Mouse (Mus musculus): ENCODE data around the gene Gimap9. TPM values are rescaled to one million over a fixed set of nuclear protein-coding genes. Genes with fewer than 3 reads are reported as not detected.

Gimap9 gene
- 0.32 and 0.73 TPM in 2 replicates for polyA plus RNA-seq (2012)

DNA sequence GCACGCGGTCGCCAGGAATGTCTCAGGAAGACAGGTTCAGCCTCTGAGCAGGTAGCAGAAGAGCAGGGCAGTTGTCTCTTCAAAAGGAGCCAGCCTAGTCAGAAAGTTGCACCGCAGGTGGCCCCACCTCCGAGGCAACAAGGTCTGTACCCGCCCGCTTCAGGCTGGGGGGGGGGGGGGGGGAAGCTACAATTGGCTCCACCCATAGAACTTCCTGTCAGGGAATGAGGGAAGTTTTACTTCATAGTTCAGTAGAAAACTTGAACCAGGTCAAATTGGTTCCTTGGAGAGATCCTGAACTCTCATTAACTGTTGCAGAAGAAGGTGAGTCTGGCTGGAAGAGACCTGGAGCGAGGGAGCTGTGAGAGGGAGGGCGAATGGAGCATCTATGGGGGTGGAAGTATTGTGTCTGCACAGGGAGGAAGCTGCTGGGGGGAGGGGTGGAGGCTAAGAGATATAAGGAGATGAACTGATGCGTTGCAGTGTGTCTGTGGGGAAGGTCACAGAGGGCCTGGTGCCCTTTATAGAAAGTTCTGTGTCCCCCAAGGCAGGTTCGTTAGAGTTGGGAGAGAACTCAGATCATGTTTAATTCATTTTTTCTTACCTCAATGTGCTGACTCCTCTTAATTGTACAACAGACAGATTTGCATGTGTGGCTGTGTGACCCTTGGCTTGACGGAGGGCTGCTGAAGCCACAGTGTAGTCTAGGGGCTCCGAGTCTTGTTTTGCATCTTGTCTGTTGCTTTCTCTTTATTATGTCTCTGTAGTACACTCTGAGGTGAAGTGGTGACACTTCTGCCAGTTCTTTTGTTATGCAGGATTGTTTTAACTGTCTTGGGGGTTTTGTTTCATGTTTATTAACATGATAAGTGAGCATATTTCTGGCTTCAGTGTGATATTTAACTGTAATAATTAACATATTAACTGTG lies at the start of gene Gimap9:
Gene Gimap9 (plus strand): TSS at position 199 of the 929 bp plus-strand sequence.
- no peak for TF ChIP-seq GATA1 (IDR thresholded peaks at IDR 0.05; ENCODE audit: low read length)

DNA sequence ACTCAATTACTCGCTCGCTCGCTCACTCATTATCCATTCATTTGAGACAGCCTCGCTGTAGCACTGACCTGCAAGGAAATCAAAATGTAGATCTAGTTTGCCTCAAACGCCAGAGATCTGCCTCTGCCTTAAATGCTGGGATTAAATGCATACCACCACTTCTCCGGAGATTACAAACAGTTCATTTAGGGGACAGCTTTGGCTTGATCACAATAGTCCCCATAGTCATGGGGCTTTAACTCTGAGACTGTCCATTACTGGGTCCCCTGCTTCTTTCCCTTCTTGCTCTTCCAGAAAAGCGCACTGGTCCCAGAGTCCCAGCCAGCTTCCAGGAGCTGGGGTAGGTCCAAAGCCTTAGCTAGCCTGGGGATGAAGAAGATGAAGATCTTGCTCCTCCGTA lies 49.5 kb upstream of the Gimap9 start, which contains the start of gene AI854703:
Gene AI854703 (plus strand): TSS at position 301 of the 400 bp plus-strand sequence.
- no peak for TF ChIP-seq GATA1 (IDR thresholded peaks at IDR 0.05; ENCODE audit: low read length)

DNA sequence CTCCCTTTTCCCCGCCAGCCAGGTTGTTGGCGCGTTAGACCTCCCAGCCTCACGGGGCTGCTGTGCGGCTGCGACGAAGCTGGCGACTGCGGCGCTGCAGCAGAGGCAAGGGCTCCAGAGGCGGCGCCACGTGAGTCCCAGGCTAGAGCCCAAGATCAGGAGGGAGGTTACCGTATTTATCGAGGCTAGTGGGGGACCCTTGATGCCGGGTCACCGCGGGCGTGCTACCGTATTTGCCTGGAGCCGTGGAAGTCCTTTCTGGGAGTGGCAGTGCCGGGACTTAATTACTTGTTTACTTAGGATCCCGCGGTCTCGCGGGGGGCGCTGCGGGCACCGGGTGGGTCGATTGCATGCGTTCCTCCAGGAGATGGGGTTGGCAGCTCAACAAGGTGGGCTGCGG lies 48.9 kb upstream of the Gimap9 start:
- TF ChIP-seq GATA1 (IDR thresholded peaks at IDR 0.05; ENCODE audit: low read length) = no peak

DNA sequence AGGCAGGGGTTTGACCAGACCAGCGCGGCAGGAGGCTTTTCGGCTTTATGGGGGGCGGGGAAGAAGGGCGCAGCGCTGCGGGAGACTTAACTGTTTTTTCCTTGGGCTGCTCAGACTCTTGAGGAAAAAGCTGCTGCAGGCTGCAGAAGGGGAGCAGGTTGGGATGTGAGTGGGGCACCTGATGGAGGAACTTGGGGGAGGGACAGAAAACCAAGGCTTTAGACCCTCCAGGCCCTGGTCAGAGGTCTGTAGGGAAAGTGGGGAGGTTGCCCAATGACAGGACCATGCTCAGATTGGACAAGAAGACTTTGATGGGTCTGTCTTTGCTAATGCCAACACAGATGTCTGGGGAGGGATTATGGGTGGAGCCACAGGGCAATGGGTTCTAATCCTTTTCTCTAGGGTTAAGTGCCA lies 48.4 kb upstream of the Gimap9 start:
- no peak for TF ChIP-seq GATA1 (IDR thresholded peaks at IDR 0.05; ENCODE audit: low read length)

DNA sequence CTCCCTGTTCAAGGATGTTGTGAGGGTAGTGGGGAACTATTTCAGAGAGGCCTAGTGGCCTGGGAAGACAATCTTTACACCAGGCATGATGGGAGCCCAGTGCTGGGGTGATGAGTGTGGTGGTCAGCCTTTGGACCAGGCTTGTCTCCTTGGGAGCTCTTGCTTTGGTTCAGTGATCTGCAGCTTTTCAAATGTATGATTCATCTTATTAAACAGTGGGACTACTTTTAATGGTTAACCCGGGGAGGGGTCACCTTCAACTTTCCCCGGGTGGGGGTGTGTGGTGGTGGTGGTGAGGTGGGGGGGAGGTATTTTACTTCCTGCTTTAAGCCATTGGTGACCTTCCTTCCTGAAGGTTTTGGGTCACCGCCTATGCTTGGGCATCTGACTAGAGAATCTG lies 47.6 kb upstream of the Gimap9 start:
- no peak for TF ChIP-seq GATA1 (IDR thresholded peaks at IDR 0.05; ENCODE audit: low read length)

DNA sequence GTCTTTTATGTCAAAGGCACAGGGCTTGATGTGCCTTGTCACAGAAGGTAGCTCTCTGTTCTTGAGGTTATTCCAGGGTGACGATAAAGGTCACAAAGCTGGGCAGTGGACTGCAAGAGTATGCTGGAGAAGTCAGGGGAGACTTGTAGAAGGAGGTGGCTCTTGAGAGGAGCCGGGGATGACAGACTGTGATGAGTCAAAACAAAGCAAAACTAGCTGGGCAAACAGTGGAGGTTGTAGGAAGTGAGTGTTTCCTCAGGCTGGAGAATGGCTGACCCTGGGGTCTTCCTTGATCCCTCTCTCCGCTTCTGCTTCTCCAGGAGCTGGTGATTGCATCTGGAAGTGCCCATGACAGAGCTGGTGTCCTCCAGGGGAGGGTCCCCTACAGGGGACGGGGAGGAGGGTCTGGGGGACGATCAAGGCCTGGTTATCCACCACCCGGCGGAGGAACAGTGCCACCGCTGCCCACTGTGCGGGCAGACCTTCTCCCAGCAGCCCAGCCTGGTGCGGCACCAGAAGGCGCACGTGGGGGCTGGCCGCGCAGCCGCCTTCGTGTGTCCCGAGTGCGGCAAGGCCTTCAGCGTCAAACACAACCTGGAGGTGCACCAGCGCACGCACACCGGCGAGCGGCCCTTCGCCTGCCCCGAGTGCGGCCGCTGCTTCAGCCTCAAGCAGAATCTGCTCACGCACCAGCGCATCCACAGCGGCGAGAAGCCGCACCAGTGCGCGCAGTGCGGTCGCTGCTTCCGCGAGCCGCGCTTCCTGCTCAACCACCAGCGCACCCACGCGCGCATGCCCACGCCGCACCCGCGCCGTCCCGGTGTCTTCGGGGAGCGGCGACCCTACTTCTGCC lies 46.9 kb upstream of the Gimap9 start:
- no peak for TF ChIP-seq GATA1 (IDR thresholded peaks at IDR 0.05; ENCODE audit: low read length)

DNA sequence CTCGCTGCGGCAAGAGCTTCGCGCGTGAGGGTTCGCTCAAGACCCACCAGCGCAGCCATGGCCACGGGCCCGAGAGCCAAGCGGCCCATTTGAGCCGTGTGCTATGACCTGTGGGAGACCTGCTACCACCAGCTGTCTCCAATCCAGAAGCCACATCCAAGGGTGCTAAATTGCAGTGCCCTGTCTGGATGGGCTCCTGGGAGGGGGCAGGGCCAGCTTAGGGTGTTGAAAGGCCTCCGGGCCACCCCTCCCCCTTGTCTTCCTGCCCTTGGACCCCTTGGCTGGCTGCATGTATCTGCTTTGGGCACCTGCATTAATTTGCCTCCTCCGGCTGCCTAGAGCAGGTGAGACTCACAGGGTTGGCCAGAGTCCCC lies 46.3 kb upstream of the Gimap9 start:
- TF ChIP-seq GATA1 (IDR thresholded peaks at IDR 0.05; ENCODE audit: low read length) = no peak

DNA sequence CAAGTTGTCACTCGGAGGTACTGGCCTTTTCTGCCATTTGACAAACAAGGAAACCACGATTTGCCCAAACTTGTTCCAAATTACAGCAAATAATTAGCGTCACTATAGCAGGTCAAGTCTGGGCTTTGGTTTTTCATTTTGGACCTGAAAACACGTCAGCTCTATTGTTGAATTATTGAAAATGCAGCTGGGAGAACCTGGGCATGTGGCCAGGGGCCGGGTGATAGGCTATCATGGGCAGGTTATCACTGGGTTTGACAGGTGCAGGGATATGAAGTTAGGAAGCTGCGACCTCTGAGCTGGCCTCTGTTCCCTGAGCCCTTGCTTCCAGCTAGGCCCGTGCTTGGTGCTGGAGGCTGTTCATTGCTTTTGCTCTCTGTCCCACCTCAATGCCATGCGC lies 45.1 kb upstream of the Gimap9 start:
- no peak for TF ChIP-seq GATA1 (IDR thresholded peaks at IDR 0.05; ENCODE audit: low read length)

DNA sequence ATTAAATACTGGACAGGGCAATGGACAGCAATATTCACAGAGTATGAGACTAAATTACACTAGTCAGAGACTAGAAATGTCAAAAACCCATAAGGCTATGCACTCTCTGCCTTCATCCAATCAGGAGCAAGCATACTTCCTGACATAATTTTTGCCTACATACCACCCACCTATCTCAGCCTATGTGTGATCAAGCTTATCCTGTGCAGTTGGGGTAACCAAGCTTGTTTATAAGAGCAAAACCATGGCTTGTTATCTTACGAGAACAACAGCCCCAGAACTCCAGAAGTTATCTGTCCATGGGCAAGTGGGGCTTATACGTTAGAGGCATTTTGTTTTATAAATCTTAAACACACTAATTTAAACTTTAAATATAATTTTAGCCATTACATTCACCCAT lies 40.8 kb upstream of the Gimap9 start:
- TF ChIP-seq GATA1 (IDR thresholded peaks at IDR 0.05; ENCODE audit: low read length) = no peak

DNA sequence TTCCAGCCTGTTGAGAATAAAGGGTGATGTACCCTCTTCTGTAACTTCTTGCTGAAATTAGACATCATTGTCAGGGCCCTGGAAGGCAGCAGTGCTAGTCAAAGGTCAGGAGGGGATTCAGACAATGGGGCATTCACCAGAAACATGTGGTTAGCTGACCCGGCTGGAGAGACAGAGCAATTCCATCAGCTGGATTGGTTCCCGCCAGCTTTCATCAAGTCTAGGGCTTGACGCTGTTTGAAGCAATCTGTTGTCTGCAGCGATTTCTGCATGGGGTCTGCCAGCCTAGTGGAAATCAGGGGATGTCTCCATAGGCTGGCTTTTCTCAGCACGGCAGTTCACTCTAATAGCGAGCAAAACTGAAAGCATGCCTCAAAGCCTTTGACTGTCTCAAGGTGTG lies 39.4 kb upstream of the Gimap9 start:
- no peak for TF ChIP-seq GATA1 (IDR thresholded peaks at IDR 0.05; ENCODE audit: low read length)

DNA sequence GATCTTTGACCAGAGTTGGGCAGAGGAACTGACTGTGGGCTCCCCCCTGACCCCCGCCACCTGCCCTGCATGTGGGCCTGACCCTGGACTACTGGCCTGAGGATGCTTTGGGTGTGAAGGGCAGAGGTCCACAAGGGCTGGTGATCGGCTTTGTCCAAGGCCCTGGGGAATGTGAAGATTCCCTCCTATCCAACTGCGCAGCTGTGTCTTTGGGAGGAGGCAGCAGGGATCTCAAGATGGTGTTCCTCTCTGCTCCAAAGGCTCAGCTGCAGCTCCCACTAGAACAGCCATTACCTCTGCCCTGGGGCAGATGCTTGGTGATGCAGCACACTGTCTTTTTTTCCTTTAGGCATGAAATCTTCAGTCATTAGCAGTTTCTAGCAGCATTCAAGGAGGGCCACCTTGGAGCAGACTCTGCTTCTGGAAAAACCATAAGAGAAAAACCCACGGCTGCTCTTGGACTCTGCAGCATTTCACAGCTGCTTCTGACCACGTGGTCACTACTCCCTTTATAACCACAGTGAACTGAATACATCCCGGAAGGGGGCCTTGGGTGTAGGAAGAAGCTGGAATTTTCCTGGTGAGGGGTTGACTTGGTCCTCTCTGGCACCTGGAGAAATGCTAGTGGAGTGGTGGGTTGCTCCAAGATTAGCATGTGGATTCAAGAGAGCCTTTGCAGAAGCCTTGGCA lies 38.0 kb upstream of the Gimap9 start:
- TF ChIP-seq GATA1 (IDR thresholded peaks at IDR 0.05; ENCODE audit: low read length) = no peak

DNA sequence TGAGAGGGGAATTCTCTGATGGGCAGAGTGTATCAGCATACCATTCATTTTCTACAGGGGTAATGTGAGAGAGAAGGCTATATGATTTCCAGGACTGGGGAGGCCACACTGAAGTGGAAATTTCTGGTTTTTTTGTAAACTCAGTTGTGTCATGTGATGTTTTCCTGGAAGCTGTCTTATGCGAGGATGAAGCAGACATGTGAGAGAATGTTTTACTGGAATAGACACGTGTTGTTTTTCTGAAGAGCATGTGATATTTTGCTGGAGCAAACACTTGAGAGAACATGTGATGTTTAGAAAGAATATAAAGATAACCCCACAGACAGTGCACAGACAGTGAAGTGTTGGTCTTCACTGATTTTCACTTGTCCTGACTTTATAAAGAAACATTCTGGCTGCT lies 37.4 kb upstream of the Gimap9 start:
- TF ChIP-seq GATA1 (IDR thresholded peaks at IDR 0.05; ENCODE audit: low read length) = no peak

DNA sequence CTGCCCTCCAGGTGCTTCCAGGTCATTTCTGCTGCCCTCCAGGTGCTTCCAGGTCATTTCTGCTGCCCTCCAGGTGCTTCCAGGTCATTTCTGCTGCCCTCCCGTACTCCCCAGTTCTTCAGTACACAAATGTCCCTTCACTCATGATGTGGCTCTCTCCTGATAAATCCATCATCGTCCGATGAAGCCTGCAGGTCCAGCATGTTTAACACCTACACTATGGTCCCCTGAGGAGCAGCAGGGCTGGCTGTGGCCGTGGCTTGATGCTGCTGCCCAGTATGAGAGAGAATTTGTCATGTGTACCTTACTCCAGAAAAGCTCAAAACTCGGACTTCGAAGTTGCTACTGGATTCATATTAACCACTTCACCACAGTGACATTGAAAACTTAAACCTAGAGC lies 34.5 kb upstream of the Gimap9 start:
- TF ChIP-seq GATA1 (IDR thresholded peaks at IDR 0.05; ENCODE audit: low read length) = no peak

DNA sequence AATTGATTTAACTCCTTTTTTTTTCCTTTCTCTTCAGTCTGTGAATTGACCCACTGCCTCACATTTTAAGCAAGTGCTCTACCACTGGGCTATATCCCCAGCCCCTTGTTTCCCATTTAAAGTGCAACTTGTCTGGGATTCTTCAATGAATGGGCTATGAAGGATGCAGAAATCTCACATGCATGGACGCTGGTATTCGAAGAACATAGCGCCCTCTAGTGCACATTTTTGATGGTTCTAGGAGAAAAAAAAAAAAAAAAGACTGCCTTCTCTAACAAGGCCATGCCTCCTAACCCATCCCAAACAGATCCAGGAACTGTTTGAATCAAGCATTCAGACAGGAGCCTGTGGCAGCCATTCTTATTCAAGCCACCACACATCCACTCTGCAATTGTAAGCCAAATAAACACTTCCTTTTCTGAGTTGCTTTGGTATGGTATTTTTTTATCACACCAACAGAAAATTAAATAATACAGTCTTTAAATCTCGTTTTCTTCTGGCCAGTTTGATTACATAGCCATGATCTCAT lies 33.1 kb upstream of the Gimap9 start:
- no peak for TF ChIP-seq GATA1 (IDR thresholded peaks at IDR 0.05; ENCODE audit: low read length)

DNA sequence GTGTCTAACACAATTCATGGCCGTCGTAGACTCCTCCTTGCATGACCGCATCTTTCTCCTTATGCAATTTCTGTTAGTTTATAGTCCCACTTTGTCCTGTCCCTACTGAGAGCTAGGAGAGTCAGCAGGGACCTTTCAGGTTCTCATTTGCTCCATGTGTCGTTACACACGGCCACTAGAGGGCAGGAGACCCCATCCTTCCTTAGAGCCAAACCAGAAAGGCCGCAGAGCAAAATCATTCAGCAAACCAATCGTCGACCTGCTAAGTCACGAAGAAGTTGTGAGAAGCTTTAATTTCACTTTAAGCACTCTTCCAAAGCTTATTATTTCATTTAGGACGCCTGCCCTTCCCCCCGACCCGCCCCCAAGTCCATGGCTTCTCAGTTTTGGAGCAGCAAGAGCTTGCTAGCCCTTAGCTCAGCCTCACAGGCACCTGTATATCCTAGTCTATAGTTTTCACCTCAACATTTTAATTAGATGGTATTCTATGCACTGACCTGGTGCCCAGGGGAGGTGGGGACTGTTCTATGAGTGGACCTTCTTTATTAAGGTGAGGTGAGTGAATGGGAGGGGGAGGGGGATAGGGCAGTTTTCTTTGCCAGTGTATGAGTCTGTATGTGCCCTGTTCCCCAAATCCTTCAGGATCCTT lies 30.1 kb upstream of the Gimap9 start:
- TF ChIP-seq GATA1 (IDR thresholded peaks at IDR 0.05; ENCODE audit: low read length) = no peak
